Mouse (Mus musculus): ENCODE data around the gene Lcp2.
A peak's percentile ranks its signal among the peaks of the same experiment; 100 is the strongest.
"Not testable (repeated sequence)": the region's sequence is repeated elsewhere in the genome, so short reads cannot be mapped to it uniquely, and the experiment has no call there.

Gene Lcp2

DNA sequence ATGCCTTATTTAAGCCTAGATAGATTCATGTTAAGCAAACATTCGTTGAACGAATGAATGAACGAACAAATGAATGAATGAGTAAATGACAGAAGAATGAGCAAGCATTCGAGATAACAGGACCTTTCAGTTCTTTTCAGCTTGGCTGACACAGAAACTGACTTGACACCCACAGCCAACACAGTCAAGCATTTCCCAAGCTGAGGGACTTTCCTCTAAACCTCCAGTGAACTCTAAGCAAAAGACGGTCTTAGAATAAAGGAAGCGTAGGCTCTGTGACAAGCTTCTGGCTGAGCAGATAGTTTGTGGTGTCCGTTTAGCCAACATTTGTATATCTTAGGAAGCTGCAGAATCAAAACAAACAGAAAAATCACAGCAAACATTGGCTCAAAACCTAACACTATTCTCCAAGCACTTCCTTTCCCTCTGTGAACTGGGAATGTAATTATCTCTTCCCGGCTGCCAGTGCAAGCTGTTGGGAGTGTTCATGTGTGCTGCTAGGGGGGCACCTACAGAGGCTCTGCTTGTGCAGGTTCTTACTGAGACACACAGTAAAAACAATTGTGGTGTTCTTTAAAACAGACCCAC lies 39.5 kb downstream of the Lcp2 start:
- no peak for DNase-seq (ENCODE audit: low spot score in 2 of 2)

DNA sequence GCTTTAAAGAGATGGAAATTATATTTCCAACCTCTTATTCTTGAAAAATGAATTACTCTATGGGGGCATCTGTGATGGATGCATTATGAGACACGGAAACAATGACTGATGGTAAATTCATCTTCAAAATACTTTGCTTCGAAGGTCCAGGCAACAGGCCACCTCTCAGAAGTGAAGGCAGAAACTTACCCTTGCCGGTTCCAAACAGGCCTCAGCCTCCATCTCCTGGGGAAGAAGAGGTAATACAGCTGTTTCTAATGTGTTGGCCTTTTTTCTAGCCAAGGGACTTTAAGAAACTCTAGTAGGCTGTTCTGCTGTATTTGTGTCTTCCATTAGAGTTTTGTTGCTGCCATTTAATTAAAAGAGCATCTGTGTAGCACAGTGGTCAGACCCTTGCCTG lies 40.3 kb downstream of the Lcp2 start:
- DNase-seq (ENCODE audit: low spot score in 2 of 2): no peak

DNA sequence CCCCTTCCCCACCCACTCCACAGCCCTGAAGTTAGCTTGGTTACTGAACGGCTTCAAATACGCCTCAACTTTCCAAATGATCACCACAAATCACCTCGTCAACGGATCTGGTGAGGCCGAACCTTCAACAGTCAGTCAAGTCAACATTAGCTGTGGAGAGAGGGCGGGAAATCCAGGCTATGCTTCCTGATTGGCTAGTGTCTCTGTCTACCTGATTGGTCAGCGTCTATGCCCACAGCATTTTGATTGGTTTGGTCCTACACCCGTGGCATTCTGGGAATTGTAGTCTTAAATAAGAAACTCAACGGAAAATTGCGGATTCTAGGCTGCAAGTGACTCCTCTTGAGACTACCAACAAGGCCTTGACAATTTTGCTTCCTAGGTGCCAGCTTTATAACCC lies 51.7 kb downstream of the Lcp2 start, which contains the start of gene 4930469K13Rik:
4930469K13Rik (minus strand) TSS at position 133 of the 400 bp plus-strand sequence.
- DNase-seq (ENCODE audit: low spot score in 2 of 2): no peak

DNA sequence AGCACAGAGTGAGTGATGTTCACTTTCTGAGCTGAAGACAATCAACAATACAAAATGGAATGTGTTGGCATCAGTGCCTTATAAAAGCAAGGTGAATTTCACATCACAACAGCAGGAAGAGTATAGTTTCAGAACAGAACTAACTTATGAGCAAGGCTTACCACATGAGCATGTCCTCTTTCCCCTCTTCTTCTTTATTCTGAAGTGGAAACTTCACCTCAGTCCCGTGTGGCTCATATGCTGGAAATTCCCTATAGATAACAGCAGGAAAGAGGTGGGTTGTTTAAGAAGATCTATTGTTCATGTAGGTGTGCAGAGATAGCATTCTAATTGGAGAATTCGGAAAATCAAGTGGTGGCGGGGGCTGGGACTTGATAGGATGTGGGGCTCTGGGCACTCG lies 55.1 kb downstream of the Lcp2 start:
- DNase-seq (ENCODE audit: low spot score in 2 of 2): no peak

DNA sequence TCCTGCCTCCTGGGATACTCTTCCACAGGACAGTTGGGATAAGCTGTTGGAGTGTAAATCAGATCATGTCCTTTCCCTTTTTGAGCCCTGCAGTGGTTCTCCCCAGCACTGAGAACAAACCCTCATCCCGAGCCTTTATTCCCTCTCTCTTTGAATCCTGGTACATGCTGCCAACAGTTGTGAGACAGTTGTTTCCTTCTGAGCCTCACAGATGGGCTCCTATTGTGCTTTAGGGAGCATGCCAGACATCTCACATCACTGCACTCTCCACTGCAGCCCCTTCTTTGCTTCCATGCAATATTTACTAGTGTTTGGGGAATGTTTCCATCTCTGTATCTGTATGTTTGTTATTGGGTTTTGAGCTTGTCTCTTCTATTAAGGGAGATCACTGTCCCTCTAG lies 58.2 kb downstream of the Lcp2 start:
- no peak for DNase-seq (ENCODE audit: low spot score in 2 of 2)

DNA sequence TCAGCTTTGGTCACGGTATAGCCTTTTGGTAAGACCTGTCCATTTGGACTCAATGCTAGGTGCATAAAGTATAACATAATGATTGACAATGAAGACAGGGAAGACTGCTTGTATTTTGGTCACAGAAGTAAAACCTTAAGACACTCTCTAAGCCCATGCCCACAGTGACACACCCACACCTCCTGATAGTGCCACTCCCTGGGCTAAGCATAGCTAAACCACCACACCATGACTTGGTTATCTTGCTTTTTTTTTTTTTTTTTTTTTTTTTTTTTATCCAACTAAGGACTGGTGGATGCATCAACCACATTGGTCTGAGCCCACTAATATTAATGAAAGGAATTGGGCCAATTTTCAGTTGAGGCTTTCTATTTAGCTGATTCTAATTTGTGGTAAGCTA lies 62.5 kb downstream of the Lcp2 start:
- DNase-seq (ENCODE audit: low spot score in 2 of 2): no peak

GRCm38 (mm10) chr11:34111940-34112339 lies 65.2 kb downstream of the Lcp2 start:
- DNase-seq (ENCODE audit: low spot score in 2 of 2): no peak

GRCm38 (mm10) chr11:34112781-34113380 lies 66.2 kb downstream of the Lcp2 start:
- no peak for DNase-seq (ENCODE audit: low spot score in 2 of 2)

- no peak for DNase-seq (ENCODE audit: low spot score in 2 of 2)
Observed at GRCm38 (mm10) chr11:34113760-34114159, 67.0 kb downstream of the Lcp2 start.

DNA sequence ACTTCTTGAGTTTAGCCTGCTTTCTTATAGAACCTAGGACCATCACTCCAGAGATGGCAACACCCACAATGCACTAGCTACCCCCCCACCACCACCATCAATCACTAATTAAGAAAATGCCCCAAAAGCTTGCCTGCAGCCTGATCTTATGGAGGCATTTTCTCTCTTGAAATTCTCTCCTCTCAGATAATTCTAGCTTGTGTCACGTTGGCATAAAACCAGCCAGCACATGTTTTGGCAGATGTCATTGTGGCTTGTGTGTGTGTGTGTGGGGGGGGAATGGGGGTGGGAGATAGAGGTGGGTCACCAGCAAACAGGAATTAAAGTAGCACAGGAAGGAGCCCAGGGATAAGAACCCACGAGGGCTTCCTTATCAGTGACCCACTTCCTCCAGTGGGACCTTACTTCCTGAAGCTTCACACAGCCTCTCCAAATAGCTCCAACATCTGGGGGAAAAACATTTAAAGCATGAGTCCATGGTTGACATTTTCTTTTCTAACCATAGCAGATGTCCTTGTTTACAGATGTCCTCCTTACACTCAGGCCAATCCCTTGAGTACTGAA lies 69.9 kb downstream of the Lcp2 start:
- DNase-seq (ENCODE audit: low spot score in 2 of 2): no peak

- DNase-seq (ENCODE audit: low spot score in 2 of 2): no peak
Observed at GRCm38 (mm10) chr11:34117581-34117980, 70.9 kb downstream of the Lcp2 start.

- no peak for DNase-seq (ENCODE audit: low spot score in 2 of 2)
Observed at GRCm38 (mm10) chr11:34118319-34118718, 71.6 kb downstream of the Lcp2 start.

- peak in 1 of 2 experiments; percentile 21 for DNase-seq (ENCODE audit: low spot score in 2 of 2)
Observed at GRCm38 (mm10) chr11:34123147-34123546, 76.4 kb downstream of the Lcp2 start.

DNA sequence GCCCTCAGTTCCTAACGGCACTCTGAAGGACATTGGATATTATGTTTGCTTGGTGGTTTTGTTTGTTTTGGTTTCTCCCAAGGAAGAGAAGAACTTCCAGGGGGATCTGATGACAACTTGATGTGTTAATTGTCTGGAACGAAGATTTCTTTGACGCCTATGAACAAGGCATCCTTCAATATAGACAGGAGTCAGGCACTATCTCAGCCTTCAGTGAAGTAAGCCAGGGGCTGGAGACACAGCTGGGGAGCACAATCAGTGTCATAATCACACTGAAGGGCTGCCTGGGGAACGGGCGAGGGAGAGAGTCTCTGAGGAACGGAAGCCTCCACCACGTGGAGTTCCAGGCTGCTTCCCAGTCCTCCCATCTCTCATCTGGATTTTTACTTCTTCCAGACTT lies 78.1 kb downstream of the Lcp2 start:
- no peak for DNase-seq (ENCODE audit: low spot score in 2 of 2)

DNA sequence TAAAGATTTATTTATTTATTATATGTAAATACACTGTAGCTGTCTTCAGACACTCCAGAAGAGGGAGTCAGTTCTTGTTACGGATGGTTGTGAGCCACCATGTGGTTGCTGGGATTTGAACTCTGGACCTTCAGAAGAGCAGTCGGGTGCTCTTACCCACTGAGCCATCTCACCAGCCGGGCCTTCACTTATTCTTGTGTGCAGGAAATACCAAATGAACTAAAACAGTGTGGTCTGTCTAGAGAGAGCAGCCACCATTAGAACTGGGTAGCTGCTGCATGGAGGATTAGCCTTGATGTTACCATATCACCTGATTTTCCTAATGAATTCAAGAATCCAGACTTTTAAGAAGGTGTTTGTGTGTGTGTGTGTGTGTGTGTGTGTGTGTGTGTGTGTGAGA lies 79.0 kb downstream of the Lcp2 start:
- DNase-seq (ENCODE audit: low spot score in 2 of 2): not testable (repeated sequence)

DNA sequence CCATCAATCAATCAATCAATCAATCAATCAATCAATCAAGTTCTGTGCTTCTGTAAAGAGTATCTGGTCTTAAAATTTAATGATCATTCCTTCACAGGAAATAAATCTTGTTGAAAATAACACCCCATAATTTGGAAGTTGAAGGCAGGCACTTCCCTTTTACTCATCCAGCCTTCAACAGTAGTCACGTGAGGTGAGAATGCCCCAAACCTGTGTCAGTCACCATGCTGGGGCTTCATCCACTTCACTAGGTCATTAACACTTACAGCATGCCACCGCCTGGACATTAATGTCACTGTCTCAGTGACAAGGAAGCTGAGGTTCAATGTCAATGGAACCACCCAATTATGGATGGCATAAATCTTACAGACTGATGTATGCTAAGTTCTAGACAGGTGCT lies 81.7 kb downstream of the Lcp2 start:
- DNase-seq (ENCODE audit: low spot score in 2 of 2): no peak

DNA sequence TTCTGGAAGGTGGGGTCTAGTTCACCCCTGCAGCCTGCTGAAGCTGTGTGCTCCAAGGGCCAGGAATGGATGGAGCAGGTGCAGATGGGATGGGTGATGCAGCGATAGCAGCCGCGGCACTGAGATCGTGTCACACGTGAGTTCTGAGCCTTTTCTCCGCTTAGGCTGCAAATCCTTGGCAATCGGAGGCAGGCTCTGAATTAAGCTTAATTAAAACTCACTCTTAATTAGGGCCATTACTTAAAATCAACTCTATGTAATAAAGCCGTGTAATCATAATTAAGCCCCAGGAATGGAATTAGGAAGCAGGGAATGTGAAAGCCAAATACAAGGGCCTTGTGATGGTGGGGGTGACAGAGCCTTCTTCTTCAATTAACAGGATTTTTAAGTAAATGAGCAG lies 92.6 kb downstream of the Lcp2 start:
- DNase-seq (ENCODE audit: low spot score in 2 of 2): no peak

Data from thymus, postnatal 10 days (tissue).